Mouse (Mus musculus): Measurements from ENCODE around the gene Tmem150c. TPM values are rescaled to one million over a fixed set of nuclear protein-coding genes. Genes with fewer than 3 reads are reported as not detected.

Gene Tmem150c
- 1 to 10 TPM; 1.5 to 2.4 TPM for total RNA-seq (2021)
- long read RNA-seq, experiment 1, partial matches to known transcripts: 0 of 2 reads
- long read RNA-seq, experiment 1, other reads (novel, unspliced or antisense): 2 of 2 reads
- long read RNA-seq, experiment 2, partial matches to known transcripts: 0 of 5 reads
- long read RNA-seq, experiment 2, other reads (novel, unspliced or antisense): 5 of 5 reads

DNA sequence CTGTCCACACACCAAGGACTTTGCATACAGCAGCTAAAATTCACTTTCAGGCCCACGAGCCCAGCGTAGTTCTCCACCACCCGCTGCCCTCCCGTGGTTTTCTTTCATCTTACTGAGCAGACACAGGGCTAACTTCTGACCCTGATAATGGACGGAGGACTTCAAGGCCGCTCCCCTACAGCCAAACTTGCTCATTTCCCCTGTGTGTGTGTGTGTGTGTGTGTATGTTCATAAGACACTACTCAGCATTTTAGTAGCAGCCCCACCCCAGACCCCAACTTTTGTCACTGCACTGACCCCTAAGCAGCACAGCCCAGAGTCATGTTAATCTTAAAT, at the start of gene Tmem150c:
Gene Tmem150c, minus strand, starts transcription at position 171 of the 336 bp plus-strand sequence.
- DNase-seq: no peak

DNA sequence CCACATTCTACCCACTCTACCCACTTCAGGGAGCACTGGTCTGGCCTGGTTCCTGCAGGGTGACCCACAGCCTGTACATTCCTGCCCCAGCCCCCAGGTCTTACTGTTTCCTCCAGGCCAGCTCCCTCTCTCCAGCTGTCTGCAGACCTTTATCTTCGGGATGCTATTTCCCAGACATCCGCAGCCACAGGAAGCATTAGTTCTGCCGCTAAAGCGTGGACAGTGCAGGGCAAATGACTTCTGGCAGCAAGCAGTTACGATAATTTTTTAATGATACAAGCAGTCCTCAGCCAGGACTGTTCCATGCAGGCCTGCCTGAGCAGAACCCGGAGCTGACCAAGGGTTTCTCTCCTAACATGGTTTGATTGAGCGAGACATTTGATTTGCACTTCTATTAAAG, 49.5 kb upstream of the Tmem150c start:
- no peak for DNase-seq

DNA sequence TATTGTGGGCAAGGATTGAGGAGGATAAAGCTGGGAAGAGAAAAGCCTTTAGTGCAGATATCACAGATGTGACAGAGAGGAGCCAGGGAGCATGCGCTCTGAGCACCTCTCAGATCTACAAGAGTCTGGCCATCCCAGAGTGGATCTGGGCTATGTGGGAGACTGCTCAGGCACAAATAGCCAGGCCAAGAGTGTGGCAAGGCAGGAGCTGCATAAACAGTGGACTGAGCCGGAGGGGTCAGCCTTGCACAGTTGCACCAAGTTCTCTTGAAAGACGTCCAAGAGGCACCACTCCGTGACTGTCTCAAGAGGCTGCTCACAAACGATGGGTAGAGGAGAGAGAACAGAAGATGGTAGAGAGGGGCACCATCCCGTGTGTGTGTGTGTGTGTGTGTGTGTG, 47.1 kb upstream of the Tmem150c start:
- no peak for DNase-seq

DNA sequence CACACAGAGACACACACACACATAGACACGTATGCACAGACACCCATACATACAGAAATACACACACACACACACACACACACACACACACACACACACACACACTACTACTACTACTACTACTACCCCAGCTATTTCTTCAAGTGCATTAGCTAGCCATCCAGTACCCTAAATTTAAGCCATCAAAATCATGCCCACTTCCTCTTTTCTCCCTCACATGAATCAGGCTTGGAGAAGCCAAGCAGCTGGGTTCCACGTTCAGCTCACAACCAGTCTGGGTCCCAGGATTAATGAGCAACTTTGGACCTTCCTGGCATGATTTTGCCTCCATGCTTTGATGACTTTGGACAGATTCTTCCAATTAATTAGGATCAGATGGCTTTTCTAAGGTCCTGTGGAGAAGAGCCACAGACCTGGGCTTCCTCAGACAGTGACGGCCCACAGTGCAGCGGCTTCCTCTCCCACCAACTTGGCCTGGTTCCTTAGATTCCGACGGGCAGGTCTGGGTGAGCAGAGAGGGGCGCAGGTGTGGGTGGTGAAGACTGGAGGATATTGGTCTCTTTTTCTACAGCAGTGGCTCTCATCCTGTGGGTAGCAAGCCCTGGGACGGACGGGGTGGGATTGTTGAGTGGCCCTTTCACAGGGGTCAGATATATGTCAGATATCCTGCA, 46.0 kb upstream of the Tmem150c start:
- no peak for DNase-seq

DNA sequence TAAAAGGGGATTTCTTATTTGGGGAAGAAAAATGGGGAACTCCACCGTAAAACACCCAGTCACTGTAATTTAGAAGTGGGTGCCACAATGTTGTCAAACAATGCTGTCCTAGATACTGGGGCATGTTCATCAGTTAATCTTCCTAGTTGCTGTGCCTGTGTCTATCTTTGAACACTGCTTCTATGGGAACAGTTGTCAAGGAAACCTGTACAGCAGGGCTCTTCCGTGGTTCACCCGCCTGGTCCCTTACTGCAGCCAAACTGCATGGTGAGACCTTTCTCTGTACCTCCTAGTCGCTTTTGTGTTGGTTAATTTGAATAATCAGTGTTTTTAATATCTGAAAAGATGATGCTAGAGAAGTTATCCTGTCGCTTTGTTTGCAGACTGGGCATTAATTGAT, 41.2 kb upstream of the Tmem150c start:
- DNase-seq: no peak

DNA sequence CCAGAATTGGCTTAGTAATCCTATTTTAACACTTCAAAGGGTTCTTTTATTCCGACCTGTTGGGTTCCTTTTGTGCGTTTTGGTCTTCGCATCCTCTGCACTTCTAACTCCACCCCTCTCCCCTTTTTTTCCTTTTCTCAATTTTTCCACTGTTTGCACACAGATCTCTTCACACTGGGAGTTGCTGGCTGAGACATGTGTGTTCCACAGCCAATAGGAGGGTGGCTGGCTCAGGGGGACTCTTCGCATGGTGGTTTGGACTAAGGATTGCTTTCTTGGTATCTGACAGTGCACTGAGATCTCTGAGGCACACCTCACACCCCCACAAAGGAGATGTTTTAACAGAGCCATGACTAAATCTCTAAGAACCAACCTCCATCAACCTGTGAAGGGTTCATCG, 40.7 kb upstream of the Tmem150c start:
- no peak for DNase-seq

DNA sequence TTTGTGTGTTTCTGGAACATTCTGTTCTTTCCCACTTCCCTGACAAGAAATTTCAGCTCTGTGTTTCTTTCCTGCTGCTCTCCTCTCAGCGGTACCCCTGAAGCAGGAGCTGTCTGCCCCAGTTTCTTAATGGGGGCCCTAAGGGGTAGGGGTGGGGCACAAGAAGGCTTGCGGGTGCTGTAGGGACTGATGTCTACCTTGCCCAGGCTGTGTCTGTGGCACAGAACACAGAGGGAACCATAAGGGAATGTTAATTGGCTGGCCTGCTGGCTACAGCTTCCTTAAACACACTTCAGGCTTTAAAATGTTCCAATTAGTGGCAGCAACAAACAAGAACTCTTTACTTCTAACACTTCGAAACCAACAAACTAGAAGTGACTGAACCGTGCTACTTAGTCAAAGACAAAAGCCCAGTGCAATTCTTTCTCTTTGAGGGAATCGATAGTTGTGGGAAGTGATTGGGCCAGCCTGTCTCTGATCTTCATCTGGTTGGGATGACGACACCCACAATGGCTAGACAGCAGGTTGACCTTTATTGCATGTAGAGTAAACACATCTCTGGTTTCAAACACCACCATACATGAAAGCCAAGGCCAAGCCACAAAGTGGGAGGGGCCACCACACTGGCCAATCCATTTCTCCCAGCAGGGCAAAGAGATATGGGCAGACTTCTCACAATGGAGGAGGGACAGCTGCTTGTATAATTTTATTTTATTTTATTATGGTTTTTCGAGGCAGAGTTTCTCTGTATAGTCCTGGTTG, 39.7 kb upstream of the Tmem150c start:
- no peak for DNase-seq

DNA sequence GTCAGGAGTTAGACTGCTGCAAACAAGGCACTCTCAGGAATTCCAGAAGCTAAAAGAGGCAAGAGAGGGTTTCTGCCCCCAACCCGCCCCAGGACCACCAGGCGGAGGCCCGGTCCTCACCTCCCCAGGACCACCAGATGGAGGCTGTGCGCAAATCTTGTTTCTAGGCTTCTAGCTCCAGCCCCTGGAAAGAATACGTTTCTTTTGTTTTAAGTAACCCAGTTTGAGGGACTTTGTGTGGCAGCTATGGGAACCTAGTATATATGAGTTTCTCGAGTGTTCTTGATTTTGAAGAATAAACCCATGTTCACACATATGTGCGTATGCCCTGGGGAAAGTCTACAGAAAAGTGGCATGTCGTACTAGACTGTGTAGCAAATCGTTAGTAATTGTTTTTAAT, 37.9 kb upstream of the Tmem150c start:
- no peak for DNase-seq

DNA sequence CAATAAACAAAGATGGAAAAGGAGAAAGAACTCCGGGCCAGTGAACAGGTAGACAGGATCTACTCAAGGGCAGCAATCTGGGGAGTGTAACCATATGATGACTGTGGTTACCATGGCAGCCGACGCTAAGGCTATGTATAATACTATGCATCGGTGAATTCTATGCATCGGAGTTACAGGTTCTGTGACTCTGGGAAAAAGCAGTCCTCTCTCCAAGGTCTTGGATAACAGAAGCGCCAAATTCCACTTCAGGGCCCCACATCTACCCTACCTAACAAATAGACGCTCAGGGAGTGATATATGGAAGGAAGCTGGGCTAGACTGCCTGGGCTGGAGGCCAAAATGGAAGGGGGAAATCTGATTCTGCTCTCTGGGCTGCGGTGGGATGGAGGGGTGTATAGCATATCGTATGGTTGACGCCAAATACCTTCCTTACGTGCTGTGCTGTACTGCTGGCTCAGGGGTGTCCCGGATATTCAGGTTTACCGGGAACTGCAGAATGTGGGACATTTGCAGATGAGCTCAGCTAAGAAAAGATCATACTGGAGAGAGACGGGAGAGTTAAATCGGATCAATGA, 37.3 kb upstream of the Tmem150c start:
- no peak for DNase-seq

DNA sequence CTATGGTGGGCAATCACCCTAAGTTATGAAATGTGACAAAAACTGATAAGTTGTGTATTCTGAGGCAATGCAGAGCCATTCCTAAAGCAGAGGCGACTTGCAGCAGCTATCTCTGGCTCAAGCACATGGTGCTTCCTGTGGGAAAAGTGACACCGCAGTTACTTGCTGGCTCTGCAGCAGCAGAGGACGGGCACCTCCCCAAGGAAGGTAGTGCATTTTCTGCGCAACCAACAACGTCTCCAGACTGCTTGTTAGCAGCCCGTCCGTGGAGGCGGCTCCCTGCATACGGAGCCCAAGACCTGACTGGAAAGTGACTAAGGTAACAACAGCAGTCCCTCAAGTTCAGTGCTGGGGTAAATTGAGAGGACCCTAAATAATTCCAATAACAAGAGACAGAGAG, 36.8 kb upstream of the Tmem150c start:
- DNase-seq: no peak

DNA sequence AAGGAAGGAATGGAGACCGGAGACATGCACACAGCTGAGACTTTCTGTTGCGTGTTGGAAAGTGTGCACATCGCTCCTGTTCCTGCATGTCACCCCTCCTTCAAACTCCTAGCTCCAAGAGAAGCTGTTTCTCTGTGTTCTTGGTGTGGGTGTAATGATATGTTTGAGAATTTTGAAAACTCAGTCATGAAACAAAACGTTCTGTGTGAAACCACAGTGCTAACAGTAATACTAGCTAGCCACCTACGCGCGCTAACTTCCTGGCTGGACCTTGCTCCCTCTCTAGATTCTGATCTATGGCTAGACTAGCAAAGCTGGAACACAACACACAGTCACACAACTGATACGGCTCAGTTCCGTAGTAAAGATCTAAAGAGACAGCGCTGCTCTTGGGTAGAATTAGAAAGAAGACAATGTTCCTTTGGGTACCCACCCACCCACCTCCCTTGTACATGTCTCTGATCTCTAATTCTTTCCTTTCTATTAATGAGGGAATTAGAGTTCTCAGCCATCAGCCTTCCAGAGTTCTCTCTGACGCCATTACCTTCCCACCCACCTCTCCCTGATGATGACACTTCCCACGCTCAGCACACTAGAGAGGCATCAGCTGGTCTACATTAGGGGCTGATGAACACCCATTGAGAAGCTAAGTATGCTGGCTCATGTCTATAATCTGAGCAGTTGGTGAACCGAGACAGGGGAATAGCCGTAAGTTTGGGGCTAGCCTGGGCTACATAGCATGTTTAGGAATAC, 32.0 kb upstream of the Tmem150c start:
- DNase-seq: no peak

DNA sequence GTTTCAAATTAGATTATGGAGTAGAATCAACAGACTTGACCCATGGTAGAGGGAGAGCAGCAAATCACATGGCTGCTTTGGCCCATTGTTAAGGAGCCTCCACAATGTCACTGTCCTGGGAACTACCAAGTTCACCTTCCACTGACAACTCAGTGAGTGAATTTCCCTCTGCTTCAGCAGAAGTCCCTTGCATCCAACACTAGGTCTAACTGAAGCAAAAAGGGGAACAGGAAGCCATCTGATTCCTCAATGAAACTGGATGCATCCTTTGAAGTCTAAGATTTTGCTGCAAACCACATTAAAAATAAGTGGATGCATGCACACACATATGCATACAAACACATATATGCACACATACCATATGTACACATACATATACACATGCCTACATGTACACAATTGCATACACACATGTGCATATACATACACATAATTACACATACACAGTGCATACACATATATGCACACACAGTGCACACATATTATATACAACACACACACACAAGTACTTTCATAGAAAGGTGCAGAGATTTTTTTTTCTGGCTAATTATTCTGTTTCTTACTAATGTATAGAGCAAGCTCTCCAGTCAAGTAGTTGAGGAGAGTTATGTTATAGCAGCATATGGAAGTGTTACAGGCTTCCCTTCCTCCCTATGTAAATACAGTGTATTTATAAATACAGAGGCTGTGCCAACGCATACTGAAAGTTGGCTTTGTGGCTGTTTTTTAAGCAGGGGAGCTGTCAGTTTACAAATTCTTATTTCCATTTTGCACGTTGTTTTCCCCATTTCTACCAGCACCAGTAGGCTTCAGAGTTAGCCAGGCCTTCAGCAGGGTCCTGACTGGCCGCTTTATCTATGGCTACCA, 27.7 kb upstream of the Tmem150c start:
- DNase-seq: no peak

DNA sequence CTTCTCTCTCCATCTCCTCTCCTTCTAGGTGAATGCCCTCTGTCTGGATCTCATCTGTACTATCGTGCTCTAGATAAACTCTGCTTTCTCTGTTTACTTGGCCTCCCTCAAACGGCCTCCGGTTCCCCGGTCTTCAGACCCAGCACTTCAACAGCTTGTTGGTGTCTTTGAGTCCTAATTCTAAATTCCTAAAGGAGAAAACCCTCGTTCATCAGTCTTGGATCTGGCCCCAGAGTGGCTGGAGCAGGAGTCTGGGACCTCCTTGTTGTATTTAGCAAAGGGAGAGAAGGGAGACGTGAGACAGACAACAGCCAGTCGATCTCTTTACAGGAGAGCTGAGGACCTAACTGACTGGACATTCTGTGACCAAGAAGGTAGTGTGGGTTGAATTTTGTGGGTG, 27.0 kb upstream of the Tmem150c start:
- no peak for DNase-seq

DNA sequence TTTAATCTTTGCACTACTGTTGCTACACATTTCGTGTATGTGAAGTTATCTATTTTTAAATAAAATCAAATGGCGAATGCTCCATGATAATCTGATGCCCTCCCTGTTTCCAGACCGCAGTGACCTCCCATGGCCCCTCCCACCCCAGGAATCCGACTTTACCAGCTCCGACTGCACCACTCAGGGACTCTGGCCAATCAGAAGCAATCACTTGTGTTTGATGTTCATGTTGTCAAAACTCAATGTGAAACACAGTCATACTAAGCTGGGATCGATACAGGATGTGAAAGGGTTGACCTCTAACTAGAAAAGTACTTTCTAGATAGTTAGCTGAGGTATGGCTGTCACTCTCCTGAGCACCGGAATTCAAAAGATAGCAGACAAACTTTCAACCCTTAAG, 26.3 kb upstream of the Tmem150c start:
- no peak for DNase-seq

DNA sequence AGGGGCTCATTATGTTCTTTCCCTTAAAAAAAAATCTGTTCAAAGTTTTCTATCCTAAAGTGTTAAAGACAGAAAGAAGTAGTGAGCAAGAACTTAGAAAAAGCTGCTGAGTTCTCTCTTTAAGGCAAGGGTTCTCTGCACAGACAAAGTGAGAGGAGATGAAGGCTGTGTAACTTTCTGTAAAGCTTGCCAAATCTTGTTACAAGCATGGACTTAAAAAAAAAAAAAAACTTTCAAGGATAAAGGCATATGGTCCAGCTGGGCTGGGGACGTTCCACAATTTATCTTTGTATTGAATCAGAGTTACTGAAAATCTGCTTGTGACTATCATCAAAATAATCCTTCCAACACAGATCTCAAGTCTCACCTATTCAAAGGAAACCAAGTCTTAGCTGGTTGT, 21.4 kb upstream of the Tmem150c start:
- no peak for DNase-seq

DNA sequence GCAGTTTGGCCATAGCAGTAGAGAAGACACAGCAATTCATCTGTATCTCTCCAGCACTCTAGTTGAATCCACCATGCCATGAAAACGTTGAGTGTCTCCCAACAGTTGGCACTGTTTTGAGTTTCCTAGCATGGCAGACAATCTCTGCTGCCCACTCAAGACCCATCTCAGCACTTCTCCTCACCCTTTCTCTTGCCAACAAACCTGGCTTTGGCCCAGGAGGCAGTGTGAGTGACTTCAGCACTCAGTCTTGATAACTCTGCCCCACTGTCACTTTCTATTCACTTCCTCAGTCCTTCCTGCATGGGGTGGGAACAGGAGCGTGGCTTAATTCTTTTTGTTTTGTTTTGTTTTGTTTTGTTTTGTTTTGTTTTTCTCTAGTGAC, 19.2 kb upstream of the Tmem150c start:
- no peak for DNase-seq

DNA sequence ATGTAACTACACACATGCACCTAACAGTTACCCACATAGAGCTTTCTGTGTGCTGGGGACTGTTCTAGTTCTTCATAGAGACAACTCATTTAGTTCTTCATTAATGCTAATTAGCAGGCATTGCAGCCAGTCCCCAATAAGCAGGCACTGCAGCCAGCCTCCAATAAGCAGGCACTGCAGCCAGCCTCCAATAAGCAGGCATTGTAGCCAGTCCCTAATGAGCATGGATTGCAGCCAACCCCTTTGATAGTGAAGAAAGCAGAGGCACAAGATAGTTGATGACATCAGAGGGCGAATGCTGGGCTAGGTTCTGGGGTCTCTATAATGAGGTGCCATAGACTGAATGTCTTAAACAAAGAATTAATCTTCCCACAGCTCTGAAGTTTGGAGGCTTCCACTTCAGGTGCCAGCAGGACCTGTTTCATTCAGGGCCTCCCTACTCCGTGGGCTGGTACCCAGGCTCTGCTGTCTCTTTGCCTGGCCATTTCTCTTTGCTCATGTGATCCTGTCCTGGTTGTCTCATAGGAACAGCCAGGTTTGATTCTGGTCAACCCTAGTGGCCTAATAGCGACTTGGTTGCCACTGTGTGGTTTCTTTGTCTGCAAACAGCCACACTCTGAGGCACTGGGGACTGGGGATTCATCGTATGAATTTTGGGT, 18.6 kb upstream of the Tmem150c start:
- DNase-seq: no peak

DNA sequence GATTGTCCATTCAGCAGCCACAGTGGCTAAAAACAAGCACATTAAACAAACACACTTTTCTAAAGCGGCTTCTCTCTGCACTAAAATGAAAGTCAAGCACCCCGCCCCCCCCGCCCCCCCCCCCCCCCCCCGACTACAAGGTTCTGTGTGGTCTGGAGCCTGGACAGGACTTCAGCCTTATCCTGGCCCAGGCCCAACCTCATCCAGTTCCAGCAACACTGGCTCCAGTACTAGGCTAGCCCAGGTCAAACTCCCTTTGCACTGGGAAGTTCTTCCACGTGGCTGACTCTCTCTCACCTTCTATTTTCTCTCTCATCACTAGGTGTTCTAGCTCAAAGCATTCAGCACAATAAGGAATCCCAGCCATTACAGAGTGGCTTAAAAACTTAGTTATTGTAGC, 17.9 kb upstream of the Tmem150c start:
- no peak for DNase-seq

DNA sequence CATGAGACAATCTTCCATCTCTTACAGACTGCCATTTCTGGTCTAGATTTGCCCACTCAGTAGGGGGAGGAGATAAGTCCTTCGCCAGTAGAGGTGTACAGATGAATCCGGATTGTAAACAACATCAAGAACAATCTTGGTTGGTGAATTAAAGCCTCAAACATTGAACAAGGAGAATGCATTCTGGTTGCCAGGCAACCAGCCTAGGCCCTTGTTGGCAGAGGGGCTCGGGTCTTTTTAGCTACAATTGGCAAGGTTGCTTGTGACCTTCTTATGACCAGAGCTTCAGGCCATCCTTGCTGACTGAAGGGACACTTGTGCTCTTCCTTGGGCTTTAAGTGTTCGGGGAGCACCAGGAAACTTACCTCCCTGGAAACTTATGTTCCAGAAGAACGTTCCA, 16.5 kb upstream of the Tmem150c start:
- DNase-seq: no peak

DNA sequence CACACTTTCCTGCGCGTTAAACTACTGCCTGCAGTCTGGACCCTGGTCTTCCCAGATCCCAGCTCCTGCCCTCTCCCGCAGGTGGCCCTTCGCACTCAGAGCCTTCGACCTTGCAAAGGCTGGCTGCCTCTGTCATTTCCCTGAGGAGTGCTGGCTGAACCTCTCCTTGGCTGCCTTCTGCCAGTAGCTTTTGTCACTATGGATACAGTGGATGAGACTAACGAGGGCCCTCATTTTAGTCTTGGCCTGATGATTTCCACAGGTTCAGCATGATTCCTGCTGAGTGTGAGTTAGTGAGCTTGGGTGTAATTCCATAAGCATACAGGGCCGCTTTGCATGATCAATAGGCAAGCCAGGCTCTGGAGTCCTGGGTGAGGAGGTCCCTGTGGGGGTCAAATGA, 16.0 kb upstream of the Tmem150c start:
- no peak for DNase-seq

DNA sequence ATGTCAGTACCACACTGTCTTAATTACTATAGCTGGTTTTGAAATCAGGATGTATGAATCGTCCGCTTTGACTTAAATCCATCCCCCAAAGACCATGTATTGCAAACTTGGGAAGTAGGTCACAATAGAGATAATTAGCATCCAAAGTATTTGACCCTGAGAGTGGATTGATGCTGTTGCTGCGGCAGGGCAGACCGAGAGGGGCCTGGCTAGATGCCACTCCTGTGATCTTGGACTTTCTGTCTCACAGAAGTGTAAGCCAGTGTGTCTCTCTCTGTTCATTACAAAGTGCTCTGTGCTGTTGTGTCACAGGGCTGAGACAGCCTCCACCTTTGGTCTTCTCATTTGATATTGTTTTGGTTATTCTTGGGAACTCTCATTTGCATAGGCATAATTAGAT, 12.5 kb upstream of the Tmem150c start:
- no peak for DNase-seq

All from gastrocnemius, postnatal 25 days (tissue).